Mouse (Mus musculus) heart, postnatal 0 days (tissue): ENCODE data around the gene Aaas.

Source experiments
- CTCF ChIP-seq: IDR thresholded peaks from 2 replicates; pipeline ENCODE4 v1.5.1; 2016; ENCODE audit warnings: antibody characterized with exemption, control low read depth, low read depth
- EP300 ChIP-seq: IDR thresholded peaks from 2 replicates; pipeline ENCODE4 v1.6.1; 2016; ENCODE audit warnings: antibody characterized with exemption, low read depth

GRCm38 (mm10) chr15:102358126-102358525 is 7.6 kb upstream of the Aaas start:
- no peak for TF ChIP-seq CTCF
- TF ChIP-seq EP300 = no peak
